Mouse (Mus musculus) left cerebral cortex, postnatal 14 days (tissue): ENCODE measurements around the gene Ubtf. TPM values are rescaled to one million over a fixed set of nuclear protein-coding genes. Genes with fewer than 3 reads are reported as not detected.

Experiments used
- DNase-seq, 2 experiments: peaks; one replicate each; pipeline ENCODE4 v3.0.0; 2021 to 2022; ENCODE audit warnings: low spot score in 2 of 2, mixed read lengths in 1 of 2
- intact Hi-C: fragments of 180-260 bp; cut with DNase I; formaldehyde crosslinking; loops from one replicate; pipeline ENCODE4 v1.15.1; 2025
- total RNA-seq, 2 experiments: library from RNA; stranded (reverse); gene quantifications; 2 replicates each; pipeline ENCODE4 v1.2.3; 2021

Ubtf gene
- total RNA-seq, 2 experiments from 2014 or later: 104 to 108 TPM

DNA sequence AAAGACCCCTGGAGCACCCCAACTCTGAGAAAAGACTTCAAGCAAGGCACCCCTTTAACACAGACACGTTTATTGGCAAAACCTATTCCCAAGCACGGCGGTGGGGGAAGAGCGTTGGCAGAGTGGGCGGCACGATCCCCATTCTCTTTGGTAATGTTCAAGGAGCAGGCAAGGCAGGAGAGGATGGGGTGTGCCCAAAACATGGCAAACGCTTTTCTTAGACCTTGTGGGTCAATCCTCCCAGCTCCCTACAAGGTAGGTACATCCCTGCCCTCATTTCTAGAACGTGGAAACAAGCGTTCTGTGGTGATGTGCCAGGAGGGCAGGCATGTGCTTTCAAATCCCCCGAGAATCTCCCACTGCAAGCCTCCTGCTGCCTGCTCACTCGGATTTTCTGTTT, 29.2 kb upstream of the Ubtf start:
- intact Hi-C loops: no loop called here
- DNase-seq: no peak

DNA sequence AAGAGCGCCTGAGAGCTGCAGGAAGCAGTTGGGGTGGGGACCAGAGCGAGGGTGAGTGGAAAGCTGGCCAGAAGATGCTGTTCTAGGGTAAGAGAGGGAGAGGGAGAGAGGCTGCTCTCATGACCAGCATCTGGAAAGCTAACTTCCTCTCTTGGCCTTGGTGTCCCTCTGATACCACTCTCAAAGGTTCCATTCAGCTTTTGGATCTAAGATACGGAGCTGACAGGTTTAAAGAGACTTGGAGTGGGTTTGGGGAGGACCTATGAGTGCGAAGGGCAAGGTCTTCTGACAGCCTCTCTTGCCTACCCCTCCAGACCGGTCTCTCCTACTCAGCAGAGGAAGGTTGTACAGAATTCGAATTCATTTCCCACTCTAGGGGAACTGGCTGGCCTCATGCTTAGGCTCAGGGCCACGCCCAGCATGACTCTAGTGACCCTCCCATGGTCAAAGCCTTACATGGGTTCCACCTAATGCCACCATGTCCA, 28.6 kb upstream of the Ubtf start:
- no peak for DNase-seq
- intact Hi-C loops: no loop called here

DNA sequence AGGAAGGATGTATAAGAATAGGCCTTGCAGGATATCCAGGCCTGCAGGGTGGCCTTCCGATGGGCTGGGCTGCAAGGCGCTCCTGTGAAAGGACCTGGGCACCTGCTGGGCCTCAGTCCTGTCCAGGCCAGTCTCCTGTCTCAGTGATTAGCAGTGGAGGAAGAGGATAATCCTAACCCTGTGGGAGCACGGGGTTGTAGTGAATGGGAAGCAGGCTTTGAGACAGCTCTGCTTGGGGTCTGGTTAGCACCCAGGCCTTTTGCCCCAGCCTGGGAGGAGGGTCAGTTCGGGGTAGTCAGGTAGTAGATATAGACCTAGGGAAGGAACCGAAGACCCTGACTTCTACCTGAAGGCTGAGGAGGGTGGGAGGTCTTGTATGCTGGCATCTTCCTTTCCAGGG, 28.1 kb upstream of the Ubtf start:
- intact Hi-C loops: no loop called here
- DNase-seq: no peak

DNA sequence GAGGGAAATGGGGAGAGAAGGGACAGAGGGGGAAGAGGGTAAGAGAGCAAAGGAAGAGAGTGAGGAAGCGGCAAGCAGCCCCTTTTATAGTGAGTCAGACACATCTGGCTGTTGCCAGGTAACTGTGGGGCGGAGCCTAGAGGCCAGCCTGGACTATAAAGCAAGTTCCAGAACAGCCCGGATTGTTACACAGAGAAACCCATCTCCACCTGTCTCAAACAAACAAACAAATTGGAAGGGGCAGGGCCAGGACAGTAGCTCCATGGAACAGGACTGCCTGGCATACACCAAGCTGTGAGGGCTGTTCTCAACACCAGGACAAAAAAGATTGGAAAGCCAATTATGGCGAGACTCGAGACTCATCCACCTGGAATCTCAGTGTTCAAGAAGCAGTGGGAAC, 27.4 kb upstream of the Ubtf start:
- intact Hi-C loops: no loop called here
- DNase-seq: no peak

DNA sequence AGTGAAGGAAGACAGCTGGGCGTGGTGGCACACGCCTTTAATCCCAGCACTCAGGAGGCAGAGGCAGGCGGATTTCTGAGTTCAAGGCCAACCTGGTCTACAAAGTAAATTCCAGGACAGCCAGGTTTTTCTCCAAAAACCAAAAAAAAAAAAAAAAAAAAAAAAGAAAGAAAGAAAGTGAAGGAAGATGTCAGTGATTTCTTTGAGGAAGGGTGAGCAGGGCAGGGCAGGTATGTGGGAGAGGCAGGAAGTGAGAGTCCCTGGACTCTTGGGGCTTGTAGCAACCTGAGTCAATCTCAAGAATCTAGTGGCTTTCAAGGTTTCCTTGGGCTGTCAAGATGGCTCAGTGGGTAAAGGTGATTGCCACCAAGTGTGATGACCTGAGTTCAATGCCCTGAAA, 24.9 kb upstream of the Ubtf start:
- DNase-seq: no peak
- intact Hi-C loops: loop anchor here (5.0 kb wide), 1 partner anchor 33 kb away; no protein-coding TSS in a partner anchor

DNA sequence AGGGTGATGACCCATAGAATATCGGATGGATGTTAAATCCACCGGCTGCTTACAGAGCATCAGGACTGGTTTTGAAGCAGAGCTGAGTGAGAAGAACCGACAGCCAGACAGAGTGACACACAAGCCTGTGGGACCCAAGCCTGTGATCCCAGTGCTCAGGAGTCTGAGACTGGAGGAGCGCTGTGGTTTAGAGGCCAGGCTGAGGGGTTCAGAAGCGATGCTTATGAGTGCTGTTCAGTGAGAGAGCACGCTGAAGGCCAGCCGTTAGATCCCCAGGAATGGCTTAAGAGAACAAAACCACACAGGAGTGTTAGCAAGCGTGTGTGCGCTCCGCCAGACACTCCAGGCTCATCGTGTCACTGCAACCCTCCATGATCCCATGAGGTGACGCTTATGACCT, 23.2 kb upstream of the Ubtf start:
- intact Hi-C loops: loop anchor here (5.0 kb wide), 1 partner anchor 35 kb away; no protein-coding TSS in a partner anchor

DNA sequence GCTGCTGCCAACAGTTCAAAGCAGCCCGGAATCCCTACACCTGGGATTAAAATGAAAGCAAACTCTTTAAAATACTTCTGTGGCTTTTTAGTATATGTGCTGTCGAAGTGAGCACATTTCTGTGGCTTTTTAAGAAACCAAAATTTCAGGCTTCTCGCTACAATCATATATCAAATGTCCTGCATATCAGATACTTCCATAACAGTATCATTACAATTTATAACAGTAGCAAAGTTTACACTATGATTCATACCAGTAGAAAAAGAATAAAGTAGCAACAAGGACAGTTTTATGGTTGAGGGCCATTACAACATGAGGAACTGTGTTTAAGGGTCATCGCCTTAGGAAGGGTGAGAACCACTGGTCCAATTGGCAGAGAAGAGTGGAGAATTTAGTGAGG, 21.6 kb upstream of the Ubtf start:
- DNase-seq: no peak
- intact Hi-C loops: loop anchor here (5.0 kb wide), 1 partner anchor 36 kb away; no protein-coding TSS in a partner anchor

More for the DNA sequence above, 23.2 kb upstream of the Ubtf start:
- no peak for DNase-seq

DNA sequence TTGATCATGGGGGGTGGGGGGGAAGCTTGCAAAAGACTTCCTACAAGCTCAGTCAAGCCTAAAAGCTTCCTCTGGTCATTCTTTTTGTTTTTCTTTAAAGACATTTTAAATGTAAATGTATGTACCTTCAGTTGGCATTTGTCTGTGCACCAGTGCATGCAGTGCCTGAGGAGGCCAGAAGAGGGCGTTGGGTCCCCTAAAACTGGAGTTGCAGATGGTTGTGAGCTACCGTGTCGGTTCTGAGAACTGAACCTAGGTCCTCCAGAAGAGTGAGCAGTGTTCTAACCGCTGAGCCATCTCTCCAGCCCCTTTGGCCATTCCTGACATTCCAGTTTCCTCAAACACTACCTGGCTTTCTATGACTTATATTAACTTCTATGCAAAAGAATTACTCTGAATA, 20.1 kb upstream of the Ubtf start:
- DNase-seq: no peak
- intact Hi-C loops: loop anchor here (5.0 kb wide), 1 partner anchor 38 kb away; no protein-coding TSS in a partner anchor

DNA sequence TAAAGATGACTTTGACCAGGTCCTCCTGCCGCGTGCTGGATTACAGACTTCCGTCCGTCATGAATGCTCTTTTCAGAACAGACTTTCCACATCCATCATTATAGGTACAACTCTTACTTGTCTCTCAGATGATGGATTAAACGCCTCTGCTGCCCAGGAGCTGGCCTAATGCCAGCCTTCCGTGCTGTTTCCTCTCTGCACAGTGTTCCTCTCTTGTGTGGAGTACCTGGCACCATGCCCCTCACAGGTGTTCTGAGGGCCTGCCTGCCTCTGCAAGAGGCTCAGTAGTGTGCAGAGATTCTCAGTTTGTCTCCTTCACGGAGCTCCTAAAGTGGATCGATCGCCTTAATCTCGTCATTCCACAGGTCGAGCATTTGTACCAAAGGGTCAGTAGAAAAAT, 19.7 kb upstream of the Ubtf start:
- intact Hi-C loops: no loop called here
- DNase-seq: no peak

DNA sequence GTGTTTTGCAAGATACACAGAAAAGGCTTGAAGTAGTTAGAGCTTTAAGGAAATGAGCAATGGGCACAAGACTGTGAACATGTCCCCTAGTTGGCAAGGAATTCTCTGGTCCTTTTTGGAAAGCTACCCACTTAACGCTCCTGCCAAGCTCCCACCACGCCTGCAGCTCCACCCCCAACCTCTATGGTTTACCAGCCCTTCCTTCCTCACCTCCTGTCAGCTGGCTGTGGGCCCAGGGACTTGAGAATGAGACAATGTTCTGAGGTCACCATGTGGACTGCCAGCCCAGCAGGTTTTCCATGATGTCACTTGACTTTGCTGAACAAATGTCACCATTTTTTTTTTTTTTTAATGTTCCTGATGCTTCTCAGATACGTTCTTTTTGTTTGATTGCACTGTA, 19.0 kb upstream of the Ubtf start:
- DNase-seq: peak in 1 of 2 experiments; percentile 46
- intact Hi-C loops: no loop called here

DNA sequence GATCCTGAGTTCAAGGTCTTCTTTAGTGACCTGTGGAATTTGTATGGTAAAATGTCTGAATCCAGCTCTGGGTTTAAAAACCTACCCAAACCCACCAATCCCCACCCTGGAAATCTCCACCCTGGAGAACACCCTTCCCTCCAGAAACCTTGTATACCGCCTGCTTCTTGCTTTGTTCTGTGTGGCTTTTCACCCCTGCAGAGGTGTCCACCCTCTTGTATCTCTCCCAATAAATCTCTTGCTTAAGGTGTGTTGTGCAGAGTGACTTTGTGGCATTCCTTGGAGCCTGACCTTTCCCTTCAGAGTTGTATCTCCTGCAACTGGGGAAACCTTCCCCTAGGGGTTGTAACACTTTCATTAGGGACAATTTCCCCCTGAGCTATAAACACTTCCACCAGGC, 18.4 kb upstream of the Ubtf start:
- intact Hi-C loops: no loop called here
- no peak for DNase-seq

DNA sequence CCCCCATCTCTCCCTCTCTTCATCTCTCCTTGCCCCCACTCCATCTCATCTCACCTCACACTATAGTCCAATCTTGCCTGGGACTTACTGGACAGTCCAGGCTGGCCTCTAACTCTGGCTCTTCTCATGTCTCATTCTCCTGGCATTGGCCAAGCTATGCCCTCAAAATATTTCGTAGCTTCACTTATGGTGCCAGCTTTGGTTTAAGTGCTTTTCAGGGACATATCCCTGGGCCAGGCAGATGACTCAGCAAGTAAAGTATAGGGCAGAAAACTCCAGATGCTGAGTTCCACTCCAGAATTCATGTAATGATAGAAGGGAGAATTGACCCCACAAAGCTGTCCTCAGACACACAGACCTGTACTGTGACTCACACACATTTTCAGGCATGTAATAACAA, 16.6 kb upstream of the Ubtf start:
- no peak for DNase-seq
- intact Hi-C loops: no loop called here

DNA sequence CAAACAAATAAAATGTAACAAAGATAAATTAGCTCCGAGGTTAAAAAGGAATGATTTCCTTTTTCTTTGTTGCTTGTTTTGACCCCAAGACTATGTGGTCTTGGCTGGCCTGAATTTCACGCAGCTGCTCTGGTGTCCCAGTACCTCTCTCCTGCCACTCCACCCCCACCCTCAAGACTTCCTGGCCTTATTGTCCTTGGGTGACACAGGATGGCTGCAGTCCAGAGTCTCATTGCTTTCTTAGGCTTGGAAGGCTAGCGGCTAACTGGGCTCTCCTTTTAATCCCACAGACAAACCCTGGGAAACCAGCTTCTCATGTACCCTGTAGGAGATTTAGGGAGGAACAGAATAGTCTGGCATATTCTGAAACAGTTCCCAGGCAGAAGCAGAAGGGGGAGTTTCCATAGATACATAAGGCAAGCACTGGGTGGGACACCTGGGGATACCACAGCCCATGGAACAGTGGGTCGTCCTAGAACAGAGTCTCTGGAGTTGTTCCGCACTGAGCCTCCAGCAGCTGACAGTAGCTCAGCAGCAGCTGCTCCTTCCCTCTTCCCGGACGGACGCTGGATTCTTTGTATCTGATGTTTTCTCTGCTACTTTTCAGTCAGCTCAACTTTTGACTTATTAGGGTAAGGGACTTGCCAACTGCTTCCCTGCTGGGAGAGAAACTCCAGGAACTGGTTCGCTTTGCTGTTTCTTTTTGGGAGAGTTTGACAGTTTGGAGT, 15.6 kb upstream of the Ubtf start:
- intact Hi-C loops: no loop called here
- no peak for DNase-seq

DNA sequence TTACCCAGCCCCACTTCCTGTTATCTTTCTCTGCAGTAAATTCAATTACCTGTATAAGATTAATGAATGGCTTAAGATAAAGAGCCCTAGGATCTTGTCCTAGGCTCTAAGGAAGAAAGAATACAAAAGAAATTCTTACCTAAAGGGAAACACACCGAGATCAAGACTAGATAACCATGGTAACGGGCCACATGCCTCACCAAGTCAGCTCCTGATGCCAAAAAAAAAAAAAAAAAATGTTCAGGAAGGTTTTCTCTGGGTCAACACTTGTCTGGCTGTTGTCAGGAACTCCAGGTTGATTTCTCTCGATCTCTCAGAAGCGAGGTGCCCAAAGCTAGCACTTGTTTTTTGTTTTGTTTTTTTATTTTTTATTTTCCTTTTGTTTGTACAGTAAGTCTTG, 14.5 kb upstream of the Ubtf start:
- intact Hi-C loops: no loop called here
- no peak for DNase-seq

DNA sequence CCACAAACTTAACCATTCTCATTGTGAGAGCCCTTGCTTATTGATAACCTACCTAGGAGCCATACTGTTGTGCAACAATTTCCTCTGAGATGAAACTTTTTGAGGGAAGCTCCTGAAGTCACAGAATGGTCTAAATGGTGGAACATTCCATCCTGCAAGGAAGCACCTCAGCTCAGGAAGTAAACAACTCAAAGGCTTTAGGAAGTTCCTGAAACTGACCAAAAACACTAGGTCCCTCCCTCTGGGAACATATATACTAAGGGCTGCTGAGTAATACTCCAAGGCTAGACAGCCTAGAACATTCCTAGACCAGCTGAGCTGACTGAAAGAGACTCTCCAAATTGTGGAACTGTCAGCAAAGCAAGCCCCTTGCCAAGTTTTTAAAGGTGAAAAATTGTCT, 13.5 kb upstream of the Ubtf start:
- intact Hi-C loops: no loop called here
- no peak for DNase-seq

DNA sequence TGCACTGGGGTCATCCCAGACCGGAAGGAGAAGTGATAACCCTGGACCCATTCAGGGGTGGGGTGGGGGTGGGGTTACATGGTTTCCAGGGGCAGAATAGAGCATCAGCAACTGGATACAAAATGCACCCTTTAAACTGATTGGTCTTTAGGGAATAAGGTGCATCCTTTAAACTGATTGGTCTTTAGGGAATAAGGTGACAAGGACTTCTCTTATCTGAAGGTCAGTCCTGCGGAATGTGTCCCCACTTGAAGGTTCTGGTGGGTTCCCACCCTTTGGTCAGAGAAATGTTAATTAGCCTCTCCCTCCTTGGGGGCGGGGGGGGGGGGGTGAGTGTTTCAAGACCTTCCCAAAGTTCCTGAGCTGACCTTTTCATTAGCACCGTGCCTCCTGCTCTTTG, 12.3 kb upstream of the Ubtf start:
- no peak for DNase-seq
- intact Hi-C loops: no loop called here

DNA sequence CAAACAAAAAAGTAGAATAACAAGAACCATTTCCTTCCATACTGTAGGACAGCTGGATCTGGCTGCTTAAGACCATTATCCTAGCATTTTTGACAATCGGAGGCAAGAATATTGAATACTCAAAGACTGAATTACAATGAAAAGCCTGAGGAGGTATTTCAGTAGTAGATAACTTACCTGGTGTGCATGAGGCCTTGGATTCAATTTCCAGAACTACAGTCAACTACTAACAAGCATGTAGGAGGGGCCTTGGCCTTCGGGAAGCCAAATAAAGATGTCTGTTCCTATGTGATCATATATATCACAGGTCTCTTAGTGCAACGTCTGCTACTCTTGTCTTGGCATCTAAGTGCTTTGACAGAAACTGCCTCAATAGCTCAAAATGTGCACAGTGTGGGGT, 10.5 kb upstream of the Ubtf start:
- DNase-seq: no peak
- intact Hi-C loops: no loop called here

DNA sequence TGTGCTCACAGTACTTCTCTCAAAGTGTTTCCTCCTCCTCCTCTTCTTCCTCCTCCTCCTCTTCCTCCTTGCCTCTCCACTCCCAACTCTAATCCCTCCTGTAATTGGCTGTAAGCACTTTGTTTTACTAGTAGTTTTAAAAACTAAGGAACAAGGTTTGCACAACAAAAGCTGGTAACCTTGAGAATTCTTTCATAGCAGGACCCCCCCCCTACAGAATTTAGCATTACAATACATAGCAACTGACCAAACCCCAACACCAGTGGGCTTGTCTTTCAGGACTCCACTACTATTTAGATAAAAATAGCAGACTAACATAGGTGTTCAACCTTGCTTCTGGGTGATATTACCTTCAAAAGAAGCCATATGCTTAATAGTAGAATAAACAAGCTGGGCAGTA, 10.0 kb upstream of the Ubtf start:
- intact Hi-C loops: no loop called here
- no peak for DNase-seq

DNA sequence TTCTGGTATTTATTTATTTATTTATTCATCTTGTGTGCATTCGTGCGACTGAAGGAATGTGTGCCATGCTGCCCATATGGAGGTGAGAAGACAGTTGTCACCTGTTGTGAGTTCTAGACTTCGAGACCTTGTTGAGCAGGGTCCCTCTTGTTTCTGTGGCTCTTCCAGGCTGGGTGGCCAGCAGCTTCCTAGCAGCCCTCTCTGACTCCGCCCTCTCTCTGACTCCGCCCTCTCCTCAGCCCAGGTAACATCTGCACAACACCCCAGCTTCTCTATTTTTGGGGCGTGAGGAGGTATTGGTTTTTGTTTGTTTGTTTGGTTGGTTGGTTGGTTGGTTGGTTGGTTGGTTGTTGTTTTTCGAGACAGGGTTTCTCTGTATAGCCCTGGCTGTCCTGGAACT, 8.3 kb upstream of the Ubtf start:
- intact Hi-C loops: no loop called here
- DNase-seq: no peak

DNA sequence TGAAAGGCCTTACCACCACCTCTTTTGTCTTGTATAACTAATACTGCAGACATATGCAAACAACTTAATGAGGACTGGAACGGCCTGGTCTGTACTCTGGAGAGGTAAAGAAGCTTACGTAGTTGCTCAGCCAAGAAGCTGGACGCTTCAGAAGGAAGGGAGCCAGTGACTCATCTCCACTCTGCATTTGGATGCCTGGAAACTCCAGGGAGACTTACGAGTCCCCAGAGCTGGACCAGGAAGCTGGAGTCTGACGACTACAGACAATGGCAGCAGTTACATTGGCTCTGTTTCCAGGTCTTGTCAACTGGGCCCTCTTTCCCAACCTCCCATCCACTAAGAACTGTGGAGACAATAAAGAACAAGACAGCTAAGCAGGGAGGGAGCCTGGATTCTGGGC, 7.7 kb upstream of the Ubtf start:
- intact Hi-C loops: no loop called here

DNA sequence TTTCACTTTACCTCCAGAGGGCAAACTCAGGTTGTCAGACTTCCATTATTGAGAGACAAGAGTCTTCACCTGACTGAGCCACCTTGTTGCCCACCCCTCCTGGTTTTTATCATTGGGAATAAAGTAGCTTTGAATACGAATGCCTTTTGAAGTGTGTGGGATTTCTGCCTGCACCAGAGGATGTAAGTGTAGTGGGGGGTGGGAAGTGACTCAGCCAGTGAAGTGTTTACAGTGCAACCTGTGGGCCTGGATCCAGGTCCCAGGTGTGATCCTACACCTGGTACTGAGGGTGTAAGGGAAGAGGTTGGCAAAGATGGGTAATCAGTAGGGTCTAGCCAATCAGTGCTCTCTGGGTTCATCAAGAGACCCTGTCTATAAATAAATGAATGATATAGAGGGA, 4.0 kb upstream of the Ubtf start:
- intact Hi-C loops: no loop called here
- DNase-seq: no peak

More for the DNA sequence above, 7.7 kb upstream of the Ubtf start:
- no peak for DNase-seq

DNA sequence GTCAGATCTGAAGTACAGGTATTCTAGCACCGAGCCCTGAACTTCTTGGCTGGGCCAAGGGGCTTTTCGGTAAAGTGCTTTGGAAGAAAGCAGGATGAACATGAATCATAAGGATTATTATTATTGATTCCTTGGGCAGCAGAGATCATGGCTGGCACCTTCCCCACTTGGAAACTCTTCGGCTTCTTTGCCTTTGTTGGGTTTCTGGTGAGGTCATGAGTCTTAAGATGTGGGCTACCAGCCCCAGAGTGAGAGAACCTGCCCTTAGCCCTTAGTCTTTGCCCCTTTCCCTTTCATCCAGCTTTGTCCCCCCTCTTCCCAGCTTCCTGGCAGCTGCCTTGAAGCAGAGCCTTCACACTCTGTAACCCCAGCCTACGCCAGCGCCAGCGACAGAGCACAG, 2.4 kb upstream of the Ubtf start:
- DNase-seq: no peak
- intact Hi-C loops: no loop called here
